Mouse (Mus musculus): ENCODE results near the gene Styxl1. TPM values are rescaled to one million over a fixed set of nuclear protein-coding genes. Genes with fewer than 3 reads are reported as not detected.
A peak's percentile ranks its signal among the peaks of the same experiment; 100 is the strongest.

Gene Styxl1
- polyA plus RNA-seq, 1 experiment from 2014 or later: not detected

DNA sequence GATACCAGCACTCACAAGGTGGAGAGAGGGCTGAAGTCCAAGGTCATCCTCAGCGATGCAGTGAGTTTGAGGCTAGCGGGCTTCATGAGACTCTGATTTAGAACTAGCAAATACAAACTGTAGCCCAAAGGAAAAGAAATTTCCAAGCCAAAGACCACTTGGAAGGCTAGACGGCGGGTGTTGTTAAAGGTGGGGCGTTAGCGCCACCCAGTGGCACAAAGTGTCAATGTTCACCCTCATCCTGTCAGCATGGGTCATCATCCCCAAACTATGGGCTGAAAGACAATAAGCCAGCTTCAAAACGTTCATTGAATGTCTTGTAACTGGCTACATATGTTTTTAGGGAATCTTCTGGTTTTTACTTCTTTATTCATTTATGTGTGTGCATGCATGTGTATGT lies 14.7 kb downstream of the Styxl1 start:
- Histone ChIP-seq H3K36me3 (no peaks in the 10 kb centered on the region), H3K9ac (no peak overlapping the region), H3K9me3 (replicated peaks) (no peaks in the 10 kb centered on the region), H3K27ac (no peak overlapping the region), H3K27me3 (no peaks in the 10 kb centered on the region), H3K4me2 (no peak overlapping the region), H3K4me1 (replicated peaks) (no peaks in the 10 kb centered on the region), H3K4me3 (replicated peaks) (no peak overlapping the region)
- WGBS (ENCODE audit: insufficient replicate concordance): 4% methylated on average over 7 of the region's 7 CpGs
- ATAC-seq (ENCODE audit: low read depth): no peak
- peak; percentile 32 for DNase-seq

- Histone ChIP-seq H3K4me1 (replicated peaks) (no peaks in the 10 kb centered on the region), H3K36me3 (no peaks in the 10 kb centered on the region), H3K27ac (no peak overlapping the region), H3K9ac (no peak overlapping the region), H3K4me3 (replicated peaks) (no peak overlapping the region), H3K4me2 (no peak overlapping the region), H3K9me3 (replicated peaks) (no peaks in the 10 kb centered on the region), H3K27me3 (no peaks in the 10 kb centered on the region)
- WGBS (ENCODE audit: insufficient replicate concordance): 60% methylated on average over 3 of the region's 3 CpGs
- no peak for ATAC-seq (ENCODE audit: low read depth)
- DNase-seq: no peak
Measured at GRCm38 (mm10) chr5:135761881-135762280, 16.3 kb downstream of the Styxl1 start.

DNA sequence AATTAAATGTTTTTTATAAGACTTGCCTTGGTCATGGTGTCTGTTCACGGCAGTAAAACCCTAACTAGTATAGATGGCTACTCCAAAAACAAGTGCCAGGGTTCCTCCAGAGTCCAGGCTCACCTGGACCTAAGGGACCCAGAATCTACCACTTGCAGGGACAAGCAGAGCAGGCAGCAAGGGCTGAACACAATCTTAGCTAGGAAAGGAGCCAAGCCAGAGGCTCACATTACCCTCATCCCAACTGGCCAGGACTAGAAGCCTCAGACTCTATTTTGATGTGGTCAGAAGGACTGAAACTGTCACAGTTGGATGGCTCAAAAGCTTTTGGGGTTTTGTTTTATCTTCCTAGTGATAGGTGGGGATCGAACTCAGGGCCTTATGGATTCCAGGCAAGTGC lies 26.6 kb downstream of the Styxl1 start:
- H3K36me3 ChIP-seq: no peaks in the 10 kb centered on the region
- no peak for DNase-seq
- H3K9me3 ChIP-seq (replicated peaks): no peaks in the 10 kb centered on the region; the same call in 1 of the 2 replicates
- no peak overlapping the region for H3K9ac ChIP-seq
- no peak overlapping the region for H3K4me3 ChIP-seq (replicated peaks)
- ATAC-seq (ENCODE audit: low read depth): no peak
- 52% methylated on average over 2 of the region's 2 CpGs for WGBS (ENCODE audit: insufficient replicate concordance)
- H3K4me2 ChIP-seq: no peak overlapping the region
- H3K27ac ChIP-seq: no peak overlapping the region
- no peaks in the 10 kb centered on the region for H3K27me3 ChIP-seq
- no peaks in the 10 kb centered on the region for H3K4me1 ChIP-seq (replicated peaks)

GRCm38 (mm10) chr5:135751041-135751440 lies 27.1 kb downstream of the Styxl1 start:
- Histone ChIP-seq H3K27ac (no peak overlapping the region), H3K4me2 (no peak overlapping the region), H3K9ac (no peak overlapping the region), H3K36me3 (no peaks in the 10 kb centered on the region), H3K4me3 (replicated peaks) (no peak overlapping the region), H3K4me1 (replicated peaks) (no peaks in the 10 kb centered on the region), H3K9me3 (replicated peaks) (no peaks in the 10 kb centered on the region; the same call in 1 of the 2 replicates), H3K27me3 (no peaks in the 10 kb centered on the region)
- no peak for DNase-seq
- ATAC-seq (ENCODE audit: low read depth): no peak
- WGBS (ENCODE audit: insufficient replicate concordance): 68% methylated on average over 1 of the region's 1 CpGs

GRCm38 (mm10) chr5:135744742-135745141 lies 33.4 kb downstream of the Styxl1 start:
- WGBS (ENCODE audit: insufficient replicate concordance): 32% methylated on average over 12 of the region's 12 CpGs
- H3K9ac ChIP-seq: peak overlapping the region; percentile 55
- H3K4me3 ChIP-seq (replicated peaks): peak overlapping the region; percentile 74
- no peaks in the 10 kb centered on the region for H3K27me3 ChIP-seq
- H3K4me2 ChIP-seq: peak overlapping the region; percentile 98
- H3K4me1 ChIP-seq (replicated peaks): peaks cover 23% of the 10 kb centered on the region
- DNase-seq (no peak), ATAC-seq (ENCODE audit: low read depth) (no peak)
- H3K27ac ChIP-seq: no peak overlapping the region
- no peaks in the 10 kb centered on the region for H3K36me3 ChIP-seq
- H3K9me3 ChIP-seq (replicated peaks): no peaks in the 10 kb centered on the region; the same call in 1 of the 2 replicates

GRCm38 (mm10) chr5:135743741-135744609 lies 34.2 kb downstream of the Styxl1 start, which contains the start of gene Tmem120a:
Tmem120a (minus strand) TSS chr5:135744448.
- 1% methylated on average over 60 of the region's 60 CpGs for WGBS (ENCODE audit: insufficient replicate concordance)
- Histone ChIP-seq H3K9me3 (replicated peaks) (no peaks in the 10 kb centered on the region; the same call in 1 of the 2 replicates), H3K4me1 (replicated peaks) (peaks cover 23% of the 10 kb centered on the region), H3K27me3 (no peaks in the 10 kb centered on the region), H3K4me3 (replicated peaks) (peak within 1 kb of the TSS; percentile 74), H3K27ac (no peak within 1 kb of the TSS), H3K36me3 (no peaks in the 10 kb centered on the region), H3K4me2 (peak within 1 kb of the TSS; percentile 98), H3K9ac (peak within 1 kb of the TSS; percentile 75)
- DNase-seq (peak; percentile 95), ATAC-seq (ENCODE audit: low read depth) (peak; percentile 92)

GRCm38 (mm10) chr5:135742941-135743740 lies 35.0 kb downstream of the Styxl1 start:
- H3K4me2 ChIP-seq: peak overlapping the region; percentile 98
- peak overlapping the region; percentile 74 for H3K4me3 ChIP-seq (replicated peaks)
- 23% methylated on average over 18 of the region's 18 CpGs for WGBS (ENCODE audit: insufficient replicate concordance)
- H3K9ac ChIP-seq: peak overlapping the region; percentile 75
- DNase-seq (no peak), ATAC-seq (ENCODE audit: low read depth) (no peak)
- H3K27me3 ChIP-seq: no peaks in the 10 kb centered on the region
- H3K36me3 ChIP-seq: no peaks in the 10 kb centered on the region
- H3K9me3 ChIP-seq (replicated peaks): no peaks in the 10 kb centered on the region; the same call in 1 of the 2 replicates
- H3K4me1 ChIP-seq (replicated peaks): peaks cover 23% of the 10 kb centered on the region
- H3K27ac ChIP-seq: no peak overlapping the region

GRCm38 (mm10) chr5:135742156-135742555 lies 36.0 kb downstream of the Styxl1 start:
- Histone ChIP-seq H3K27ac (no peak overlapping the region), H3K9ac (no peak overlapping the region), H3K4me2 (no peak overlapping the region), H3K36me3 (no peaks in the 10 kb centered on the region), H3K9me3 (replicated peaks) (no peaks in the 10 kb centered on the region), H3K4me3 (replicated peaks) (no peak overlapping the region), H3K27me3 (no peaks in the 10 kb centered on the region), H3K4me1 (replicated peaks) (peaks cover 23% of the 10 kb centered on the region)
- DNase-seq: no peak
- 52% methylated on average over 10 of the region's 10 CpGs for WGBS (ENCODE audit: insufficient replicate concordance)
- ATAC-seq (ENCODE audit: low read depth): no peak

DNA sequence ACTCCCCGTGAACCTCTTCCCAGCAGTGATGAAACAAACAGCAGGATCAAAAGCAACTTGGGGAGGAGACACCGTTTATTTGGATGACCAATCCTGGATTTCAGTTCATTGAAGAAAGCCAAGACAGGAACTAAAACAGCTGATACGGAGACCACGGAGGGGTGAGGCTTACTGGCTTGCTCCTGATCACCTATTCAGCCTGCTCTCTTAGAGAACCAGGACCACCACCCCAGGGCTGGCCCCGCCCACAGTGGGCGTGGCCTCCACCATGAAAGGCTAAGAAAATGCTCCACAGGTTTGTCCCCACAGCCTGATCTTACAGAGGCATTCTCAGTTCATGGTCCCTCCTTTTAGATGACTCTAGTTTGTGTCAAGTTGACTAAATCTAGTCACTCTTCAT lies 39.9 kb downstream of the Styxl1 start:
- 30% methylated on average over 6 of the region's 6 CpGs for WGBS (ENCODE audit: insufficient replicate concordance)
- Histone ChIP-seq H3K4me3 (replicated peaks) (no peak overlapping the region), H3K27me3 (no peaks in the 10 kb centered on the region), H3K4me1 (replicated peaks) (peaks cover 7% of the 10 kb centered on the region), H3K9ac (no peak overlapping the region), H3K27ac (no peak overlapping the region), H3K9me3 (replicated peaks) (no peaks in the 10 kb centered on the region), H3K4me2 (no peak overlapping the region), H3K36me3 (peaks cover 33% of the 10 kb centered on the region)
- ATAC-seq (ENCODE audit: low read depth) (no peak), DNase-seq (no peak)

- H3K9me3 ChIP-seq (replicated peaks): no peaks in the 10 kb centered on the region
- H3K4me1 ChIP-seq (replicated peaks): no peaks in the 10 kb centered on the region
- 72% methylated on average over 7 of the region's 7 CpGs for WGBS (ENCODE audit: insufficient replicate concordance)
- no peak overlapping the region for H3K4me2 ChIP-seq
- peaks cover 45% of the 10 kb centered on the region for H3K36me3 ChIP-seq
- H3K27ac ChIP-seq: no peak overlapping the region
- no peak overlapping the region for H3K4me3 ChIP-seq (replicated peaks)
- H3K27me3 ChIP-seq: no peaks in the 10 kb centered on the region
- DNase-seq: no peak
- H3K9ac ChIP-seq: no peak overlapping the region
- no peak for ATAC-seq (ENCODE audit: low read depth)
Measured at GRCm38 (mm10) chr5:135737154-135737553, 41.0 kb downstream of the Styxl1 start.

- Histone ChIP-seq H3K9me3 (replicated peaks) (no peaks in the 10 kb centered on the region), H3K9ac (no peak overlapping the region), H3K4me3 (replicated peaks) (no peak overlapping the region), H3K27me3 (no peaks in the 10 kb centered on the region), H3K4me1 (replicated peaks) (no peaks in the 10 kb centered on the region), H3K27ac (no peak overlapping the region), H3K4me2 (no peak overlapping the region), H3K36me3 (peaks cover 51% of the 10 kb centered on the region)
- no peak for ATAC-seq (ENCODE audit: low read depth)
- no peak for DNase-seq
- WGBS (ENCODE audit: insufficient replicate concordance): 88% methylated on average over 16 of the region's 16 CpGs
Measured at GRCm38 (mm10) chr5:135736544-135736943, 41.6 kb downstream of the Styxl1 start.

Data from liver, embryonic 13.5 days (tissue).